Mouse (Mus musculus) stomach, postnatal 0 days (tissue): ENCODE results near the gene Ciao2a.

Experiments used
- CTCF ChIP-seq: IDR thresholded peaks from 2 replicates; pipeline ENCODE4 v1.5.1; 2016; ENCODE audit warnings: antibody characterized with exemption, low read depth, mild to moderate bottlenecking, moderate library complexity
- EP300 ChIP-seq: optimal IDR thresholded peaks from 2 replicates; pipeline ENCODE3; 2016; ENCODE audit warnings: antibody characterized with exemption

DNA sequence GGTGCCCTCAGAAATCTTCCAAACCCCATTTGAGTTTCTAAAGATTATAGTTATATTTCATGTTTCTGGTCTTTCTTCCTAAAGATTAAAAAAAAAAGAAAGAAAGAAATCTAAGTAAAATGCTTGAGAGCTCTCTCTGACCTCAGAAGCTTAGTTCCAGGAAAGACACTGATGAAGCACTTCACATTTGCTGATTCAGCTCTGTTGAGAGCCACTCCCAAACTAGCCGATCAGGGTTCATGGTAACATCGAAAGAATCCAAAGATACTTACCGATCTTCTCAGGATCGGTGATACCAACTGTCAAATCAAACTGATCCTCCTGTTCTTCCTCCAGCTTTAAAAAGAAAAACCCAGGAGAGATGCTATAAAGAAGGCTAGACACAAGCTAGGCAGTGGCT lies 21.8 kb upstream of the Ciao2a start:
- no peak for TF ChIP-seq CTCF
- no peak for TF ChIP-seq EP300
